Mouse (Mus musculus) urinary bladder, postnatal 36 days (tissue): ENCODE results near the gene Gm20388.
"Not testable (repeated sequence)": the region's sequence is repeated elsewhere in the genome, so short reads cannot be mapped to it uniquely, and the experiment has no call there.

ENCODE experiments used
- DNase-seq, 2 experiments: peaks; one replicate each; pipeline ENCODE4 v3.0.0; 2022; ENCODE audit warnings: low spot score in 2 of 2, mixed read lengths in 1 of 2

Gene Gm20388

DNA sequence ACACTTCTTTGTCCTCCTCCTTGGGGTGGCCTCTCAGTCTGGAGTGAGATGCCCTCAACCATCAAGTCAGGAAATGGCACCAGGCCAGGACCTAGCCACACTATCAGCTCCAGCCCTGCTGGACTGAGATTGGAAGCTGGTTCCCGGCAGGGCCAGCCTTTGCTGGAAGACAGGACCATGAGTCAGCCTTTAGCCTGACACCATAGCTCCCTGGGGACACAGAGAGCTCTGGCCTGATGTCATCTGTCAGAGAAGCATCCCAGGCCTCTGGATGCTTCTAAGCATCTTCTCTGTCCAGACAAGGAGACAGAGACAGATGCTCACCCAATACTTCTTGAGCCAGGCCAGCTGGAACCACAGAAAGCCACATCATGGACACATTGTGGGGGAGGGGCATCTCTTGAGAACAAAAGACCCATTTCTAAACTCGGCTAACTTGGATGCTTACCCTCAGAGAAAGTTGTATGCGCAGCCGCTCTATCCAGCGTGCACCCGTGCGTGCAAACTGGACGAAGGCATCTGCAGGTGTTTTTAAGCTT, 3499.5 kb downstream of the Gm20388 start:
- no peak for DNase-seq

DNA sequence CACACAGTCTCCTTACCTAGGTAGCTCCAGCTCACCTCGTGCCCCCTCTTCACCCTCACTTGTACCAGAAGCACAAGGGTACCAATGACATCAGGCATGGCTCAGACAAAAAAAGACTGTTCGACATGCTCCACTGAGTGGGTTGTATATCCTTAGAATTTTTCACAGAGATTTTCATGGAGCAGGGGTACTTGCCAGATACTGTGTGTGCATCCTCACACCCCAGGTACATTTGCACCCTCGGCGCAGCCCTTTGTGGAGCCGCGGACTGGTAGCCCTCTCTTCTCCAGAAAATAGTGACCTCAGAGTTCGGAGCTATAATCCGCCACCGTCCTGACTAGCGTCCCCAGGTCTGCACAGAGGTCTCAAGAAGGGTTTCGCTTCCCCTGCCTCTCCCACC, 3500.1 kb downstream of the Gm20388 start:
- DNase-seq = no peak

DNA sequence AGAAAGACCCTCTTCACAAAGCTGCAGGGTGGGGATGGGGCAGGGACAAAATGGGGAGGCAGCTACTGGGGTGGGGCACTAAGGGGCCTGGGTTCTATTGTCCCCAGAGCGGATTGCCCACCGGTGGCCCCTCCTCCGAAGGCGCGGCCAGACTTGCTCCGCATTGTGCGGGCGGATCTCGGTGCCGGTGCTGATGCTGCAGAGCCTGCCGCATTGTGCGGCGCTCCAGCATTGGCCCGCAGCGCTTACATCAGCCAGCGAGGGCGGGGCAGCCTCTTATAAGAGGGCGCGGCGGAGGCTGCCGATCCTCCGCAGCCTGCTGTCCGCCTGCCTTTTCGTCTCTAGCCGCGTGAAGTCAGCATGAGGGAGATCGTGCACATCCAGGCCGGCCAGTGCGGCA, 3500.6 kb downstream of the Gm20388 start, which contains the start of gene Tubb3:
TSS of gene Tubb3 (plus strand) at position 179 of the 400 bp plus-strand sequence.
- peak in 1 of 2 experiments; percentile 33 for DNase-seq

DNA sequence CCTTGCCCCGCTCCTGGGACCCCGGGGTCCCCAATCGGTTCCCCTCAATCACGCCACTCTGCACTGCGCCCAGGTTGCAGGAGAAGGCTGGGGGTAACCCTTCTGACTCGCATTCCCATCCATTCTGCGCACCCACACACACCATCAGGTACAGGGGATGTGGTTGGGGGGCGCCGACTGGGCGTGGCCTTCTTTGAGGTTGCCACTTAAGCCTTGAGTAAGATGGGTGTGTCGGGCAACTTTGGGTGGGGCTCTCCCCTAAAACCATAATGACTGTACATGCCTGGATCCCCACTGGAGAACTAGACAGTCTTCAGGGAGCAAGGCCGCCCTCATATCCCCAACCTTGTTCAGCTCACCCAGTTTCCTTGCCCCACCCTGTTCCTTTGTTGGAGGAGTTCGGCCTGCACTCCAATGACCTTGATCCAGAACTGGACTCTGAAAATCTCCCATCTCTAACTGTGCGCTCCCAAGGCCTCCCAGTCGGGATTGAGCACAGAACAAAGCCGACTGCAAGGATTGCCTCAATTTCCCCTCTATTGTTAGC, 3501.2 kb downstream of the Gm20388 start:
- DNase-seq = no peak

DNA sequence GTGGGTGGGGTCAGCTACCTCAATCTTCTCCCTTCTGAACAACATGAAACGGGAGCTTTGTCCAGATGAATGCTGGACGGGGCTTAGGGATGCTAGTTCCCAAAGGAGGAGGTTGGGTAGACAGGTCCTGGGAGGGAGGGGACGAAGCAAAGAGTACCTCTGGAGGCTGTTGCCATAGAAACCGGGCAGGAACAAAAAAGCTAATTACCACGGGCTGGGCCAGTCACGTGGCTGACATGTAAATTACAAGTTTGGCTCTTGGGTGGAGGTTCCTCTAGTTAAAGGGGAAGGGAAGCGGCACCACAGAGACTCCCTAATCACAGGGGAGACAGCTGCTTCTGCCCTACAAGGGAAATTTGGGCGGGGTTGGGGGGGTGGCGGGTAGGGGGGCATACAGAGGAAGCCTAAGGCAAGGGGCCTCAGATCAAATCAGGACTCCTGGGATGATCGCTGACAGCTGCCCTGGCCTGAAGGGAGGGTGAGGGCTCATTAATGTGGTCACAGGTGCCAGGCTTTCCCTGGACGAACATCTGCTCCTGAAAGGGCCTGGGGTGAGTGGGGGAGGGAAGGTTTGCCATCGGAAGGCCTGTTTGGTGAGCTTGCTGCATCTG, 3502.0 kb downstream of the Gm20388 start:
- no peak for DNase-seq

DNA sequence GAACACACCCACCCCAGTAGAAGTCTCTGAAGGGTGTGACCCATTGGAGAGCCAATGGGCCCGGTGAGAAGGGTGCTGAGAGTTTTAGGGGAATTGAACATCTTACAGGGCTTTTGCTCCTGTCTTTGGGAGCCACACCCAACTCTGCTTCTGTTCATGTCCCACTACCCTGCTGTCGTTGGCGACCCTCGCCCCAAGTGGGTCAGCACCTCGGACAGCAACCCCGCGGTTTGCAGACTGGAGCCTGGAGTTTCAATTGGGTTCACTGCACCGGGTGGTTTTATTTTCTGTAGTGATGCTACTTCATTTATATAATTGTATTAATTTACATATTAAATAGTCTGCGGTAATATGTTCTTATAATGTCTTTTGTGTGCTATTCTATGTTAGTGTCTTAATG, 3503.6 kb downstream of the Gm20388 start:
- DNase-seq = no peak

DNA sequence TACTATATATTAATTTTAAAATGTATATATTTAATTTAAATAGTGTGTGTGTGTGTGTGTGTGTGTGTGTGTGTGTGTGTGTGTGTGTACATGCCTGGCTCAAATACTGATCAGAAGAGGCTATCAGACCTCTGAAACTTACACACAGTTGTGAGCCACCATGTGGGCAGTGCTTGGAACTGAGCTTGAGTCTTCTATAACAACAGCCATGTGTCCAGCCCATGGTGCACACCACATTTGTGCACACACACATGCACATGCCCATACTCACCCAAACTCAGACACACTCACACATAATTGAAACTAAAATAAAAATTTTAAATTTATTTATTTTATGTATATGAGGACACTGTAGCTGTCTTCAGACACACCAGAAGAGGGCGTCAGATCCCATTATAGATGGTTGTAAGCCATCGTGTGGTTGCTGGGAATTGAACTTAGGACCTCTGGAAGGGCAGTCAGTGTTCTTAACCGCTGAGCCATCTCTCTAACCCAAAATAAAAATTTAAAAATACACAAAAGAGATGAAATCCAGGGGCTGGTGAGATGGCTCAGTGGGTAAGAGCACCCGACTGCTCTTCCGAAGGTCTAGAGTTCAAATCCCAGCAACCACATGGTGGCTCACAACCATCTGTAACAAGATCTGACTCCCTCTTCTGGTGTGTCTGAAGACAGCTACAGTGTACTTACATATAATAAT, 3504.5 kb downstream of the Gm20388 start:
- DNase-seq = not testable (repeated sequence)

DNA sequence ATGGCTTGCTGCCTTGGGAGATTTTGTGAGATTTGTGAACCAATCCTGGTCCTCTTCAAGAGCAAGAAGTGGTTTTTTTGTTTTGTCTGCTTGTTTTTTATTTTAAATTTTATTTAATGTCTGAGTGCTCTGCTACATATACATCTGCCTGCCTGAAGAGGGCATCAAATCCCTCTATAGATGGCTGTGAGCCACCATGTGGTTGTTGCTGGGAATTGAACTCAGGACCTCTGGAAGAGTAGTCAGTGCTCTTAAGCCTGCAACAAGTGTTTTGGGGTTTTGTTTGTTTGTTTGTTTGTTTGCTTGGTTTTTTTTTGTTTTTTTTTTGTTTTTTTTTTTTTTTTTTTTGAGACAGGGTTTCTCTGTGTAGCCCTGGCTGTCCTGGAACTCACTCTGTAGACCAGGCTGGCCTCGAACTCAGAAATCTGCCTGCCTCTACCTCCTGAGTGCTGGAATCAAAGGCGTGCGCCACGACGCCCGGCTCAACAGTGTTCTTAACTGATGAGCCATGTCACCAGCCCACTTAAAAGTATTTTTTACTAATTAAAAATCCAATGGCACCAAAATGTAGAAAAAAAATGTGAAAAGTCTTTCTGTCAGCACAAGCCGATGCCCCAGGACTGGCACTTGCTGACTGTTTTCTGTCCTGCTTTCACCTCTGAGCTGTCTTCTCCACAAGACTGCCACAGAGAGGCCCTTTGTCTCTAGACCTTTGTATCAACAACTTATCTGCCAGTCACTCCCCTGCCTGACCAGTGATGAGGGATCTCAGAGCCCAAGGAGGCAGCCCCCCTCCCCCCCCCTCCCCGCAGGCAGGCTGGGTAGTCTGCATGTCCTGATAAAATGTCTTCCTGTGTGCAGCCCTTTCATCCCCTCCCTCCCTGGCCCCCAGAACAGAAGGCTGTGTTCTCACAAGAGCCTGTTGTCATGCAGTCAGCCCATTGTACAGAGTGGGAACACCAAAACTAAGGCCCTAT, 3505.6 kb downstream of the Gm20388 start:
- no peak for DNase-seq

DNA sequence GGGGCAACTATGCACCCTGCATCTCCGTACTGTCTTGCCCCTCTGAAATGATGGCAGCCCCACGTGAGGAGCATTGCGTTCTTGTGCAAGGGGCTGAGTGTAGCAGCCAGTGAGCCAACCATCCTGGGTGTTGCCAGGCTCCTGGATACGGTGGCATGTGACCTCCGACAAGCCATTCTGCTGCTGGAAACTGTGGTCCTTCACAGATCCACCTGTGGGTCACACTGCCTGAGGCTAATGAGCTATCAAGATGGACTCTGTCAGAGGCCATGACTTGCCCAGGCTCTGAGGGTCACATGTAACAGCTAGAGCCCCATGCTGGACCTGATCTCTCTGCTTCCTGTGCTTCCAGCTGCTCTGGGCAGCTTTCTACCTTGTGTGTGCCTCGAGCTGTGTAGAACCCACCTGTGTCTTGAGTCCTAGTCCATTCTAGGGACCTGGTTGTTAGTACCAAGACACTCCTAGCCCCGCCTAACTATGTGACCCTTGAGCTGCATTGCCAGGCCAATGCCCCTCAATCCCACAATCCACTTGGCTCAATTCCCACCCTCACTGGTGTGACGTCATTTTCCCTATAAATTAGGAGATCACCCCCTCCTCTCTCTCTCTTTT, 3506.4 kb downstream of the Gm20388 start:
- DNase-seq = no peak

DNA sequence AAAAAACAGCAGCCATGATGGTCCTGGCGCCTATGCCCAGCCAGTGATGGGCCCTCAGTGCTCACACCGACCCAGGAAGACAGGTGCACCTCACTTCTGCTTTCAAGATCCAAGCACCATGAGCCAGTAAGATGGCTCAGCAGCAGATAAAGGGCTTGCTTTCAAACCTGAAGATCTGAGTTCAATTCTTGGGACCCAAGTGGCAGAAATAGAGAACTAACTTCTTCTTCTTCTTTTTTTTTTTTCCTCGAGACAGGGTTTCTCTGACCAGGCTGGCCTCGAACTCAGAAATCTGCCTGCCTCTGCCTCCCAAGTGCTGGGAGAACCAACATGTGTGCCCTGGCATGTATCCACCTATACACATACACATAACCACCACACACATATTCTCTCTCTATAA, 3509.1 kb downstream of the Gm20388 start:
- no peak for DNase-seq

DNA sequence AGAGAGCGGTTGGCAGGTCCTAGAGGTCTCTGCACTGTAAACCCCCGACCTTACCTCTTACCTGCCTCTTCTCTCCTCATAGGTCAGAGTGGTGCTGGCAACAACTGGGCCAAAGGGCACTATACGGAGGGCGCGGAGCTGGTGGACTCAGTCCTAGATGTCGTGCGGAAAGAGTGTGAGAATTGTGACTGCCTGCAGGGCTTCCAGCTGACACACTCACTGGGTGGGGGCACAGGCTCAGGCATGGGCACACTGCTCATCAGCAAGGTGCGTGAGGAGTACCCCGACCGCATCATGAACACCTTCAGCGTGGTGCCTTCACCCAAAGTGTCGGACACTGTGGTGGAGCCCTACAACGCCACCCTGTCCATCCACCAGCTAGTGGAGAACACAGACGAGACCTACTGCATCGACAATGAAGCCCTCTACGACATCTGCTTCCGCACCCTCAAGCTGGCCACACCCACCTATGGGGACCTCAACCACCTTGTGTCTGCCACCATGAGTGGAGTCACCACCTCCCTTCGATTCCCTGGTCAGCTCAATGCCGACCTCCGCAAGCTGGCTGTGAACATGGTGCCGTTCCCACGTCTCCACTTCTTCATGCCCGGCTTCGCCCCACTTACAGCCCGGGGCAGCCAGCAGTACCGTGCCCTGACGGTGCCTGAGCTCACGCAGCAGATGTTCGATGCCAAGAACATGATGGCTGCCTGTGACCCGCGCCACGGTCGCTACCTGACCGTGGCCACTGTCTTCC, 3510.1 kb downstream of the Gm20388 start:
- no peak for DNase-seq

DNA sequence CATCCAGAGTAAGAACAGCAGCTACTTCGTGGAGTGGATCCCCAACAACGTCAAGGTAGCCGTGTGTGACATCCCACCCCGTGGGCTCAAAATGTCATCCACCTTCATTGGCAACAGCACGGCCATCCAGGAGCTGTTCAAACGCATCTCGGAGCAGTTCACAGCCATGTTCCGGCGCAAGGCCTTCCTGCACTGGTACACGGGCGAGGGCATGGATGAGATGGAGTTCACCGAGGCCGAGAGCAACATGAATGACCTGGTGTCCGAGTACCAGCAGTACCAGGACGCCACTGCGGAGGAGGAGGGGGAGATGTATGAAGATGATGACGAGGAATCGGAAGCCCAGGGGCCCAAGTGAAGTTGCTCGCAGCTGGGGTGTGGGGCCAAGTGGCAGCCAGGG, 3510.7 kb downstream of the Gm20388 start:
- no peak for DNase-seq

DNA sequence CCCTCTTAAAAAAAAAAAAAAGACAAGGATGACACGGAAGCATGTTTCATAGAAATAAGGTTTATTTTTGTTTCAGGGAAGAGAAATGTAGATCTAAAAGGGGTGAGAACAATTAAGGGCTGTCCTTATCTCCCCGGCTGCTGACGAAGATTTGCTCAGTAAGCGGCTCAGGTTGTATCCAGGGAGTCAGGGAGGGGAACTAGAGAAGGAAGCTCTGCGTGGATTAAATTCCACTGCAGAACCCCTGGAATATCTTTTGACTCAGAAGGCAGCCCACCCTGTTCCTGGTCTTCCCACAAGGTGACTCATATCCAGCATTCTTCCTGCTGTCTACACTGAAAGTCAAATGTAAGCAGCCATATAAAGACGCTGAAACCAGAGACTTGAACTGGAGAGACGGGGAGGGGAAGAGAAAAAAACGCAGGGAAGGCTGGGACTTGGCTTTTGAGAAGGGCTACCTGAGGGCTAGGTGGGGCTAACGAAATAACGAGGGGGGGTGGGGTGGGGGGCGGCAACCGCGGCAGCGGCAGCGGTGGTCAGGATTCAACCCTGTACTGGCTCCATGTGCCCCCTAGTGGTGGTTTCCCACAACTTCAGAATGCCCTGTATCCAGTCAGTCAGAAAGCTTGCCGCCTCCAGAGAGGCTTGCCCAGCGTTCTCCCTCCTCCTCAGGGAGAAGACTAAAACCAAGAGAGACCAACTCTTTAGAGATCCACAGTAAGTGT, 3511.6 kb downstream of the Gm20388 start:
- peak; percentile 51 to 60 for DNase-seq

DNA sequence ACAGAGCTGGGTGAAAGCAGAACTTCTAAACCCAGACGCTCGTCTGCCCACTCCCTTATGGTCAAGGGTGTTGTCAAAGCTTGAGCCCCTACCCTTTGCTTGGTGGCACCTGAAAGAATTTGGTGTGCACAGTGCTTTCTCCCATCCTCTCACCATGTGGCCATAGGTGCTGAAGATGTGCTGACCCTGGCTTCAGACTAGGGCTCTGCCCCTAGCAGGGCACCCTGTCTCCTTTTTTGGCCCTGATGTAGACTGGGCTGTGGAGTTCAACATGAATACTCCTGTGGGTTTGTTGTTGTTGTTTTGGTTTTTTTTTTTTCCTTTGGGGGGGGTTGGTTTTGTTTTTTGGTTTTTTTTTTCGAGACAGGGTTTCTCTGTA, 3512.1 kb downstream of the Gm20388 start:
- no peak for DNase-seq

DNA sequence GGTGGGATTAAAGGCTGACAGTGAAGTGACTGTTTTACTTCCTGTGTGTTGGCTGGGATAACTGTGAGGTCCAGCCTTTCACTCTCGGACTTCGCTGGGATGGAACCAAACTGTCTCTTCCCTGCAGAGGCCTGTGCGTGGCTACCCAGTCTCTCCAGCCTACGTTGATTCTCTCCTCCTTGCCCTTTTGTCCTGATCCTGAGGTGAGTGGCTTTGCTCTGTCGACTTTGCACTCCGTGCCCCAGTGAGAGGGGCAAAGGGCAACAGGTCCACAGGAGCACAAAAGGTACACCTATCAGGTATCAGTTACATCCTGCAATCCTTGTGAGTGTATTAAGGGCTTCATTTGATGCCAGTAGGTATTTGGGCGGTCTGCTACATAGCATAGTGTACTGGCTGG, 3512.8 kb downstream of the Gm20388 start, which contains the start of gene Def8:
TSS of gene Def8 (plus strand) at position 87 of the 400 bp plus-strand sequence.
- DNase-seq = no peak

DNA sequence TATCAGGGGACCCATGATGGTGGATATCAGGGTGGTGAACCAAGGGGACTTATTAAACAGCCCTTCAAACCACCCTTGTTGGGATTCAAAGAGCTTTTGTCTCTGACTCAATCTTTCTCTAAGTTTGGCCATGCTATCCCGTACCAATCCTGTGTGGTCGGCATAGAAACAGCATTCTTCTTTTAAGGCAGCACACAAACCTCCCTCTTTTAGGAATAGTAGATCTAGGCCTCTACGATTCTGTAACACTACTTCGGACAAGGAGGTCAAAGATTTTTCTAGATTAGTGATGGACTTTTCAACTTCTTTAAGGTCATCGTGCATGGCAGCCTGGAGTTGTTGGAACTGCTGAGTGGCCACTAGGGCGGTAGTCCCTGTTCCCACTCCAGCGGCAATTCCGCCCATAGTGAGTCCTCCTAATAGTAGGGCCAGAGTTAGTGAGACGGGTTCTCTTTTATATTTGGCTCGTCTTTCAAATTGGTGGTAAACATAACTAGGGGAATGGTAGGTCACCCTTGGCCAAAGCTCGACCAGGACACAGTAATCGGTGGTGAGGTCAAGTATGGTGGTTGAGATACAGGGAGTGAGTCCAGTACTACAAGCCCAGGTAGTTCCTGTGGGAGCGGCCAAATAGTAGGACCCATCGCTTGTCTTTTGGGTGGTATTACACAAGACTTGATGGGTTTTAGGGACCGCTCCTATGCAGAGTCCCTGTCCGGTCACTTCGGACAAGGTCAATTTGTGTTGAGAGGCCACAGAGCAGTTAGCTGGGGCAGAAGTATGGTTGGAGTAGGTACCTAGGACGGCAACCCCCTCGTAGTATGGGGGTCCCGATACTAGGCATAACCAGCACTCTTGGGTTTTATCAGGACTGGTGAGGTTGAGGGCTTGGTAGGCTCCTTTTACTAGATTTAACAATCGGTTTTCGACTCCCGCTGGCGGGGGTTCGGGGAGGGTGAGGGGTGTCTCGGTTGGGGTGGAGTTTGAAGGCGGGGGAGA, 3516.2 kb downstream of the Gm20388 start:
- DNase-seq = no peak

DNA sequence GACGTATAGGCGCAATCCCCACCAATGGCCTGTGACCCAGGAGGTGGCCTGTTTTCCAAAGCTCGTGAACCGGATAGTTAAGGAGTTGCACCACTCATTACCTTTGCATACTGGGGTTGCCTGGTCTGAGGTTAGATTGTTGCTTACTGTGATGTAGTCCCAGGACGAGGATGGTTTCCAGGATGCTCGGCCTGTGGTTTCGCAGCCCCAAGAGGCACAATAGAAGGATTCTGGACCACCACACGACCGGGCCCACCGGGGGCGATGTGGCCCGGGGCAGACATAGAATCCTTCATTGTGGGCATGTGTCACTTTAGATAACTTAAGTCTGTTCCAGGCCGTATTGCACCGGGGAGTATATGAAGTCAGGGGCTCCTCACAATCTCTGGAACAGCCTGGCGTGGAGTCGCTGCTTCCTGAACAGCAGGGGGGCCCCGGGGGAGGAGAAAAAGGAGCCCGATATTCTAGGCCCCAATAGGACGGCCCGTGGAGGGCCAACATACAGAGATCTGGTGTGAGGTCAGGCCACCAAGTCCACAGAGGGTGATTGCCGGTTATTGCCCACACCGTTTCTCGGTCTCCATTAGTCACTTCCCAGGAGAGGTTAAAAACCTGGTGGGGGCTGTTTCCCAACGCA, 3517.1 kb downstream of the Gm20388 start:
- DNase-seq = no peak

DNA sequence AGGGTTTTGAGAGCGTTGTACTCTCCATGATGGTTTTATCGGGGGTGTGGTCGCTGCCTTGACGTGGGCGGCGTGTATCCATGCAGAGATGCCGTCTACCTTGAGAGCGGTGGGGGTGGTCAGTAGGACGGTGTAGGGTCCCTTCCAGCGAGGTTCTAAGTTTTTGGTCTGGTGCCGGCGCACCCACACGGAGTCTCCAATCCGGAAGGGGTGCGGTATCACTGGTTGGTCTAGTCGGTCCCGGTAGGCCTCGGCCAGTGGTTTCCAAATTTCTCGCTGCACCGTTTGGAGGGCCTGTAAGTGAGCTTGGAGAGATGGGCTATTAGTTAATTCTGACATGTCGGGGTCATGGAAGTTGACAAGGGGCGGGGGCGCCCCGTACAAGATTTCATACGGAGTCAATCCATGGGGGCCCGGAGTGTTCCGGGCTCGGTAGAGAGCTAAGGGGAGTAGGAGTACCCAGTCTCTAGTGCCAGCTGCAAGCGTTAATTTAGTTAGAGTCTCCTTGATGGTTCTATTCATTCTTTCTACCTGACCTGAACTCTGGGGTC, 3517.8 kb downstream of the Gm20388 start:
- DNase-seq = no peak
